Mouse (Mus musculus): Measurements from ENCODE around the gene Pxn. TPM values are rescaled to one million over a fixed set of nuclear protein-coding genes. Genes with fewer than 3 reads are reported as not detected.

The Pxn gene
- polyA plus RNA-seq, 1 experiment from 2014 or later: 19.3 TPM

GRCm38 (mm10) chr5:115554536-115555291 is 48.2 kb downstream of the Pxn start:
- no peaks in the 10 kb centered on the region for H3K27me3 ChIP-seq (replicated peaks; ENCODE audit: control insufficient read depth, insufficient read depth, low read length)
- DNase-seq (ENCODE audit: low spot score): no peak
- no peak overlapping the region for H3K4me3 ChIP-seq (ENCODE audit: low read depth, low read length)
- no peak for ATAC-seq (replicated peaks; ENCODE audit: low FRiP score, low TSS enrichment, low read depth)
- H3K4me2 ChIP-seq (ENCODE audit: low read length): no peak overlapping the region
- WGBS: 87% methylated on average over 18 of the region's 18 CpGs
- H3K4me1 ChIP-seq (replicated peaks; ENCODE audit: control insufficient read depth, insufficient read depth, low read length): no peaks in the 10 kb centered on the region
- peaks cover 38% of the 10 kb centered on the region for H3K36me3 ChIP-seq (ENCODE audit: control insufficient read depth, insufficient read depth, low read length)
- no peaks in the 10 kb centered on the region for H3K9me3 ChIP-seq (ENCODE audit: control insufficient read depth, low read length)
- H3K27ac ChIP-seq (ENCODE audit: low read depth): no peak overlapping the region
- H3K9ac ChIP-seq (ENCODE audit: low read length): no peak overlapping the region

- no peaks in the 10 kb centered on the region for H3K9me3 ChIP-seq (ENCODE audit: control insufficient read depth, low read length)
- no peak overlapping the region for H3K4me2 ChIP-seq (ENCODE audit: low read length)
- DNase-seq (ENCODE audit: low spot score) (peak; percentile 89), ATAC-seq (replicated peaks; ENCODE audit: low FRiP score, low TSS enrichment, low read depth) (no peak)
- H3K27ac ChIP-seq (ENCODE audit: low read depth): no peak overlapping the region
- no peaks in the 10 kb centered on the region for H3K27me3 ChIP-seq (replicated peaks; ENCODE audit: control insufficient read depth, insufficient read depth, low read length)
- WGBS: 11% methylated on average over 8 of the region's 8 CpGs
- no peak overlapping the region for H3K9ac ChIP-seq (ENCODE audit: low read length)
- peaks cover 6% of the 10 kb centered on the region for H3K4me1 ChIP-seq (replicated peaks; ENCODE audit: control insufficient read depth, insufficient read depth, low read length)
- H3K4me3 ChIP-seq (ENCODE audit: low read depth, low read length): no peak overlapping the region
- peaks cover 45% of the 10 kb centered on the region for H3K36me3 ChIP-seq (ENCODE audit: control insufficient read depth, insufficient read depth, low read length)
Measured at GRCm38 (mm10) chr5:115556217-115556616, 49.7 kb downstream of the Pxn start.

- WGBS: 89% methylated on average over 14 of the region's 14 CpGs
- Histone ChIP-seq H3K9ac (ENCODE audit: low read length) (no peak overlapping the region), H3K4me1 (replicated peaks; ENCODE audit: control insufficient read depth, insufficient read depth, low read length) (peaks cover 11% of the 10 kb centered on the region), H3K4me2 (ENCODE audit: low read length) (no peak overlapping the region), H3K27me3 (replicated peaks; ENCODE audit: control insufficient read depth, insufficient read depth, low read length) (no peaks in the 10 kb centered on the region), H3K9me3 (ENCODE audit: control insufficient read depth, low read length) (no peaks in the 10 kb centered on the region), H3K27ac (ENCODE audit: low read depth) (no peak overlapping the region), H3K4me3 (ENCODE audit: low read depth, low read length) (no peak overlapping the region), H3K36me3 (ENCODE audit: control insufficient read depth, insufficient read depth, low read length) (peaks cover 51% of the 10 kb centered on the region)
- no peak for ATAC-seq (replicated peaks; ENCODE audit: low FRiP score, low TSS enrichment, low read depth)
- no peak for DNase-seq (ENCODE audit: low spot score)
Measured at GRCm38 (mm10) chr5:115558182-115558794, 51.8 kb downstream of the Pxn start.

- peak; percentile 100 for DNase-seq (ENCODE audit: low spot score)
- no peaks in the 10 kb centered on the region for H3K27me3 ChIP-seq (replicated peaks; ENCODE audit: control insufficient read depth, insufficient read depth, low read length)
- 0% methylated on average over 71 of the region's 78 CpGs for WGBS
- peak within 1 kb of the TSS; percentile 97 for H3K4me2 ChIP-seq (ENCODE audit: low read length)
- peaks cover 11% of the 10 kb centered on the region for H3K4me1 ChIP-seq (replicated peaks; ENCODE audit: control insufficient read depth, insufficient read depth, low read length)
- peak within 1 kb of the TSS; percentile 57 for H3K4me3 ChIP-seq (ENCODE audit: low read depth, low read length)
- H3K36me3 ChIP-seq (ENCODE audit: control insufficient read depth, insufficient read depth, low read length): peaks cover 48% of the 10 kb centered on the region
- peak within 1 kb of the TSS; percentile 98 for H3K9ac ChIP-seq (ENCODE audit: low read length)
- peak within 1 kb of the TSS; percentile 70 for H3K27ac ChIP-seq (ENCODE audit: low read depth)
- no peaks in the 10 kb centered on the region for H3K9me3 ChIP-seq (ENCODE audit: control insufficient read depth, low read length)
- ATAC-seq (replicated peaks; ENCODE audit: low FRiP score, low TSS enrichment, low read depth): peak; percentile 96
Measured at GRCm38 (mm10) chr5:115559237-115560101, 53.0 kb downstream of the Pxn start, which contains the start of gene Rplp0. Rplp0 (plus strand) TSS chr5:115559467.

GRCm38 (mm10) chr5:115560336-115560905 is 53.9 kb downstream of the Pxn start:
- WGBS: 34% methylated on average over 13 of the region's 13 CpGs
- ATAC-seq (replicated peaks; ENCODE audit: low FRiP score, low TSS enrichment, low read depth) (no peak), DNase-seq (ENCODE audit: low spot score) (no peak)
- peak overlapping the region; percentile 70; the same call in 1 of the 2 replicates for H3K27ac ChIP-seq (ENCODE audit: low read depth)
- H3K27me3 ChIP-seq (replicated peaks; ENCODE audit: control insufficient read depth, insufficient read depth, low read length): no peaks in the 10 kb centered on the region
- peak overlapping the region; percentile 97 for H3K4me2 ChIP-seq (ENCODE audit: low read length)
- H3K4me1 ChIP-seq (replicated peaks; ENCODE audit: control insufficient read depth, insufficient read depth, low read length): peaks cover 11% of the 10 kb centered on the region
- peak overlapping the region; percentile 57 for H3K4me3 ChIP-seq (ENCODE audit: low read depth, low read length)
- peaks cover 42% of the 10 kb centered on the region for H3K36me3 ChIP-seq (ENCODE audit: control insufficient read depth, insufficient read depth, low read length)
- H3K9ac ChIP-seq (ENCODE audit: low read length): peak overlapping the region; percentile 98
- no peaks in the 10 kb centered on the region for H3K9me3 ChIP-seq (ENCODE audit: control insufficient read depth, low read length)

- ATAC-seq (replicated peaks; ENCODE audit: low FRiP score, low TSS enrichment, low read depth) (no peak), DNase-seq (ENCODE audit: low spot score) (no peak)
- Histone ChIP-seq H3K4me1 (replicated peaks; ENCODE audit: control insufficient read depth, insufficient read depth, low read length) (peaks cover 24% of the 10 kb centered on the region), H3K27ac (ENCODE audit: low read depth) (no peak overlapping the region), H3K4me3 (ENCODE audit: low read depth, low read length) (peak overlapping the region; percentile 83; the same call in 1 of the 2 replicates), H3K36me3 (ENCODE audit: control insufficient read depth, insufficient read depth, low read length) (peaks cover 42% of the 10 kb centered on the region), H3K9me3 (ENCODE audit: control insufficient read depth, low read length) (no peaks in the 10 kb centered on the region), H3K9ac (ENCODE audit: low read length) (no peak overlapping the region), H3K4me2 (ENCODE audit: low read length) (peak overlapping the region; percentile 96), H3K27me3 (replicated peaks; ENCODE audit: control insufficient read depth, insufficient read depth, low read length) (no peaks in the 10 kb centered on the region)
- 49% methylated on average over 5 of the region's 5 CpGs for WGBS
Measured at GRCm38 (mm10) chr5:115563771-115564585, 57.5 kb downstream of the Pxn start.

- DNase-seq (ENCODE audit: low spot score) (peak; percentile 85), ATAC-seq (replicated peaks; ENCODE audit: low FRiP score, low TSS enrichment, low read depth) (peak; percentile 89)
- H3K4me3 ChIP-seq (ENCODE audit: low read depth, low read length): peak within 1 kb of the TSS; percentile 83
- H3K4me1 ChIP-seq (replicated peaks; ENCODE audit: control insufficient read depth, insufficient read depth, low read length): peaks cover 29% of the 10 kb centered on the region
- H3K27me3 ChIP-seq (replicated peaks; ENCODE audit: control insufficient read depth, insufficient read depth, low read length): no peaks in the 10 kb centered on the region
- no peaks in the 10 kb centered on the region for H3K9me3 ChIP-seq (ENCODE audit: control insufficient read depth, low read length)
- H3K9ac ChIP-seq (ENCODE audit: low read length): peak within 1 kb of the TSS; percentile 85
- H3K4me2 ChIP-seq (ENCODE audit: low read length): peak within 1 kb of the TSS; percentile 96
- H3K27ac ChIP-seq (ENCODE audit: low read depth): peak within 1 kb of the TSS; percentile 63
- peaks cover 42% of the 10 kb centered on the region for H3K36me3 ChIP-seq (ENCODE audit: control insufficient read depth, insufficient read depth, low read length)
- WGBS: 3% methylated on average over 49 of the region's 55 CpGs
Measured at GRCm38 (mm10) chr5:115564737-115565393, 58.4 kb downstream of the Pxn start, which contains the start of gene Gcn1l1. Gcn1l1 (plus strand) TSS chr5:115565254.

Measured in intestine, embryonic 14.5 days (tissue).